Mouse (Mus musculus) brown adipose tissue, adult 24 weeks (tissue): Measurements from ENCODE around the gene Srsf10. TPM values are rescaled to one million over a fixed set of nuclear protein-coding genes. Genes with fewer than 3 reads are reported as not detected.

Experiments used
- H3K27ac ChIP-seq: fragments of 200-500 bp; replicated peaks from 2 replicates; pipeline ENCODE4 v1.5.1; 2012; ENCODE audit warnings: low read depth, mild to moderate bottlenecking, low read length
- H3K4me1 ChIP-seq: fragments of 200-500 bp; 2 replicates; pipeline ENCODE4 v1.6.1; 2012; ENCODE audit warnings: low read length, mixed read lengths; ENCODE audit not compliant: control insufficient read depth, insufficient read depth, insufficient read length
- H3K4me3 ChIP-seq: fragments of 200-500 bp; 2 replicates; pipeline ENCODE4 v1.5.1; 2012; ENCODE audit warnings: low read depth, mild to moderate bottlenecking, low read length, moderate library complexity; ENCODE audit not compliant: insufficient read depth
- polyA plus RNA-seq: library from polyadenylated mRNA; stranded (reverse); fragments of >200 nt; gene quantifications from 2 replicates; pipeline ENCODE4 v1.2.4, GENCODE M21; 2012; ENCODE audit not compliant: missing spikeins, insufficient read depth, insufficient read length

Gene Srsf10
- polyA plus RNA-seq, 1 experiment: 58.3 TPM

DNA sequence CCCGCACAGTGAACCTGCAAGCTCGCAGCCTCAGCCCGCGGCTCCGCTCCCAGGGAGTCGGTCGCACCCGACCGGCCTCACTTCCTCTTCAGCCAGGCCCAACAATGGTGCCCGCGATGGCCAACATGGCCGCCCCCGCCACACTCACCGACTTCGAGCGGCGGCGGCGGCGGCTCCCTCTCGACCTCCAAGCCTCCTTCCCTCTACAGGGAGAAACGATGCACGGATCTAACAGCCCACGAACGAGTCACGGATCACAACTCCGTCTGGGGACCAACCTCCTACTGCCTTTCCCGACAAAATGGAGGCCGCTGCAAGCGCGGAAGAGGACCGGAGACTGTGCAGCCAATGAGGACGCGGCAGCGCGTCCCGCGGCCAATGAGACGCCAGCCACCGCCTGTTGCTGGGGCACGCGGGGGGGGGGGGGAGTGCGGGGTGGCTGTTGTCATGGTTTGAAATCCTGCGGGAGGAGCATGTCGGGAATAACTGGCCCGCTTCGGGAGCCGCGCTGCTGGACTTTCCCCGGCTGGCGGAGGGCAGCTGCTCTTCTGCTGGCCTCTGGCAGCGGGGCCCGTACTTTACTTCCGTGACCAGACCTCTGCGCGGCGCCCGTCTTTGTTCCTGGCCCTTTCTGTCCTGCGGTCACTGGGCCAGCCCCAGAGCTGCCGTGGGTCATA is 18.1 kb downstream of the Srsf10 start, which contains the start of gene Pnrc2:
Gene Pnrc2, minus strand, starts transcription at position 325 of the 677 bp plus-strand sequence.
- H3K27ac ChIP-seq: peak within 1 kb of the TSS; percentile 99
- peak within 1 kb of the TSS; percentile 88 for H3K4me3 ChIP-seq
- peaks cover 28% of the 10 kb centered on the region for H3K4me1 ChIP-seq

DNA sequence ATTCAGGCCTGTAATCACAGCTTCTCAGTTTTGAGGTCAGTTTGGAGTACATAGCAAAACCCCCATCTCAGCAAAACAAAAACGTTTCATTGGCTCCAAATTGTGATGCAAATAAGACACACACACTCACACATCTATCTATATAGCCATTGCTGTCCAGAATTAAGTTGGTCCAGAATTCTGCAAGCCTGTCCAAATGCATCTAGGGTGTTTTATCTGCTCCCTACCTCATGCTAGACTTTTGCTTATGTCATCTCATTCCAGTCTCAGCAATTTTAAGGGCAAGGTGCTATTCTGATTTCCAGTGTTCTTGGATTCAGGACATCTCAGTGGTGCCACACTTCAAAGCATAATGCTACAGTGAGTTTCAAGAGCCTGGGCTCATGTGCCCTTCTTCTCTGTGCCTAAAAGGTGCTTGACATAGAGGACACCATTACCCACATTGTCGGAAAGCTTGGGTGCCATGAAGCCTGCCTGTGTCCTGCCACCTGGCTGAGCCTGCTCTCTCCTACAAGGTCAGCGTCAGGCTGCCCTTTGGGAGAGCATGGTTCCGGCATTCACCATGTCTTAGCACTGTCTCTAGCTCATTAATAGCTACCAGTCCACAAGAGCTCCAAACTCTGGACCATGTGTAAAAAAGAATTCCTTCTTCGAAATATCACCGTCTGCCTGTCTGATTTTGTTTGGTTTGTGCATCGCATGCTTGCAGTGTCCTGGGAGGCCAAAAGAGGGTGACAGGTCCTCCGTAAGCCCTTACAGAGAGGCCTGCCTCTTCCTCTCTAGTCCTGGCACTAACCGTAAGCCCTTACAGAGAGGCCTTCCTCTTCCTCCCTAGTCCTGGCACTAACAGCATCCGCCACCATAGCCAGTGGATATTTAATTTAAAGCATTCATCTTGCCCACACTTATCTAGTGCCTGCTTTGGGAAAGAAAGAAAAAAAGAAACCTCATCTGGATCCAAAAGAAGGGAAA is 19.3 kb downstream of the Srsf10 start:
- Histone ChIP-seq H3K4me1 (peaks cover 28% of the 10 kb centered on the region), H3K4me3 (peak overlapping the region; percentile 61; the same call in 1 of the 2 replicates), H3K27ac (peak overlapping the region; percentile 99)

DNA sequence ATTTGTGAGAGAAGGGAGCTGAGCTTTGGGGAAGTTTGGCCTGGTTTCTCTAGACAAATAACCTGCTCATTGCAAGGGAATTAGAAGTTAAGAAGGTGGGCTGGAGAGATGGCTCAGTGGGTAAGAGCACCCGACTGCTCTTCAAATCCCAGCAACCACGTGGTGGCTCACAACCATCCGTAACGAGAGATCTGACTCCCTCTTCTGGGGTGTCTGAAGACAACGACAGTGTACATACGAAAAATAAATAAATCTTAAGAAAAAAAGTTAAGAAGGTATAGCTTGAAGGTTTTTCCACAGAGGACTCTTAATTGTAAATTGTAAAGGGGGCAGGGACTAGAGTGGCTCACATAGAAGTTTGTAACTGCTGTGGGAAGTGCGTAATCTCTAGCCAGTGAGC is 20.0 kb downstream of the Srsf10 start:
- H3K4me1 ChIP-seq: peaks cover 26% of the 10 kb centered on the region
- peak overlapping the region; percentile 25; the same call in 1 of the 2 replicates for H3K4me3 ChIP-seq
- peak overlapping the region; percentile 99 for H3K27ac ChIP-seq

DNA sequence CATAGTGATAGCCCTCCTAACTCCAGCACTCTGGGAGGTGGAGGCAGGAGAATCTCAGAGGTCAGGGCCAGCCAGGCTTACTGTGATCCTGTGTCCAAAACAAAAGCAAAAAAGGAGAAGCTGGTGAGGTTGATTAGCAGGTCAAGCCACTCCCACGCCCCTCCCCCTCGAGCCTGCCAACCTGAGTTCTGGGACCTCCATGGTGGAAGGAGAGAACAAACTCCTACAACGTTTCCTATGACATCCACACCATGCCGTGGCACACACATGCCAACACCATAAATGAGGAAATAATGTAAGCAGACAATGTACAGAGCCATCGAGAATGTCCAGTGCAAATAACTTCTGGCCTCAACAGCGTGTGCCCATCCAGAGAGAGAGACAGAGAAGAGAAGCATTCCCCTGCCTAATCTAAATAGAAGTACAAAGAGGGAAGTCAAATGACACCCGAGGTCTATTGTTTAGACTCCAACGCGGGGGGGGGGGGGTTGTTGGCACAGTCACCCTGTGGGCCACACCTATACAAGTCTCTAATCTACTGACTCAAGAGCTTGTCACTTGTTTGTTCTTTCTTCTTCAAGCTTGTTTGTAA is 20.5 kb downstream of the Srsf10 start:
- H3K4me3 ChIP-seq: peak overlapping the region; percentile 25

DNA sequence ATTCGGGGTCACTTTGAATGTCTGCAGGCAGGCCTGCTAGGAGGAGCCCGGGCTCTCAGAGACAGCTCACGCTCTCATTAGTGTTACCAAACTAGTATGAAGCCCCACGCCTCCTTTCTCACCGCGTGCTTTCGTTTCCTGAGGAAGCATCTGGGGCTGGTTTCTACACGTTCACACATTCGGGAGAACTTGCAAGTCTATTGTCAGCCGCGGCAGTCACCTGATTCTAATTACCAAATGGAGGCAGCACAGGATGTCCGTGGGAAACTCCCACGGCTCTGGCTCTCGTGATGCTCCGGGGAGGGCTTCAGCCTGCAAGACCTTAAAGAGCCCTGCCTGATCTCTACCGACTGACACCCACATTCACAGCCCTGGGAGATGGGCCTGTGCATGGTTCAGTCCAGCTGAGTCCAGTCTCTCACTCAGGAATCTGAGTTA is 21.1 kb downstream of the Srsf10 start:
- Histone ChIP-seq H3K27ac (peak overlapping the region; percentile 99), H3K4me3 (peak overlapping the region; percentile 25), H3K4me1 (peaks cover 24% of the 10 kb centered on the region)

More for the DNA sequence above, 20.5 kb downstream of the Srsf10 start:
- peak overlapping the region; percentile 99 for H3K27ac ChIP-seq
- peaks cover 24% of the 10 kb centered on the region for H3K4me1 ChIP-seq

DNA sequence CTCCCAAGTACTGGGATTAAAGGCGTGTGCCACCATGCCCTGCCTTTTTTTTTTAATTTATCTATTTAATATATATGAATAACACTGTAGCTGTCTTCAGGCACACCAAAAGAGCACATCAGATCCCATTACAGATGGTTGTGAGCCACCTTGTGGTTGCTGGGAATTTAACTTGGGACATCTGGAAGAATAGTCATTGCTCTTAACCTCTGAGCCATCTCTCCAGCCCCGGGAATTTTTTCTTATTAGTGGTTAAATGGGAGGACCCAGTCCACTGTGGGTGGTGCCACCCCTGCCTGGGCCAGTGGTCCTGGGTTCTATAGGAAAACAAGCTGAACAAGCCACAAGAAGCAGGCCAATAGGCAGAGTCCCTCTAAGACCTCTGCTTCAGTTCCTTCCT is 22.2 kb downstream of the Srsf10 start:
- no peak overlapping the region for H3K4me3 ChIP-seq
- H3K27ac ChIP-seq: peak overlapping the region; percentile 50
- H3K4me1 ChIP-seq: peaks cover 20% of the 10 kb centered on the region

DNA sequence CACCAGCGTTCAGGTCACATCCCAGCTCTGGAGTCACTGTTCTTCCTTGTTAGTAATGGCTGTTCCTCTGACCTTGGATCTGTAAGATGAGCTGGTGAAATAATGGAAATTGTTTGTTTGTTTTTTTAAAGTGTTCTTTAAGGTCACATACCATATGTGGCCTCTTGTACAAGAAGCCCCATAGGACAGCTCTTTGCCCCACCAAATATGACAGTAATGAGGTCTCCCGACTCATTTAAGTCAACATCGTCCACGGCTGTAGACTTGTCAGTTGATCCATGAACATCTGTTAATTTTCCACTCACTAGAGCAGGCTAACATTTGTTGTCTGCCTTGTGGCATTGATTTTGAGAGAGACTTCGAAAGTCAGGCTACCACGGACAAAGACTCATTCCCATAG is 23.5 kb downstream of the Srsf10 start:
- Histone ChIP-seq H3K4me3 (no peak overlapping the region), H3K4me1 (peaks cover 30% of the 10 kb centered on the region), H3K27ac (no peak overlapping the region)

DNA sequence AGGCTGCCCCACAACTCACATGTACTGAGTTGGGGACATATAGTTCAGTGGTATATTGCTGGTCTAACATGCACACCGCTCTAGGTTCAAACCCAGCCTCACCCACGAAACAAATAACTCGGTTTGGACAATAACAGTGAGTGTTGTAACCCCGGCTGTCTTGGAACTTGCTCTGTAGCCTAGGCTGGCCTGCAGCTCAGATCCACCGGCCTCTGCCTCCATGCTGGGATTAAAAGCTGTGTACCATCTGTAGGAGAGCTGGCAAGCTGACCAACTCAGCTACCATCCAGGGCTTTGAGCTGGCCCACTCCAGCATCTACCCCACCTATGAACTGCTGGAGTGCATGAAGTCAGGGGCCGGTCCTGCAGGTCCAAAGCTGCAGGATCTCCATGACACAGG is 24.5 kb downstream of the Srsf10 start:
- no peak overlapping the region for H3K4me3 ChIP-seq
- peaks cover 28% of the 10 kb centered on the region for H3K4me1 ChIP-seq
- no peak overlapping the region for H3K27ac ChIP-seq

DNA sequence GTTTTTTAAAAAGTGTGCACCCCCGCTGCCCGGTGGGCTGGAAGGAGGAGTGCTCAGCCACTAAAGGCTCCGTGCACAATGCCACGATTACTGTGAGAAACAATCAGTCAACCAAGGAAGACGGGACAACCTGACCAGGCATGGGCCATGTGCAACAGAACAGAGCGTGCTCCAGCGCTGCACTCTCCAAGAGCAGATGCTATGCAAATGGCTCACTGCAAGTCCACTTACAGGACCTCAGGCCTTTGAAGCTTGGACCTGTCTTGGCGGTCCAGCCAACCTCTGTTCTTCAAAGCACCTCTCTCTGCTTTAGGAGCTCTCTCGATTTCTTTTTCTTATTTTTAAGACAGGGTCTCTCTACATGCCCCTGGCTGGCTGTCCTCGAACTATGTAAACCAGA is 25.0 kb downstream of the Srsf10 start:
- Histone ChIP-seq H3K27ac (no peak overlapping the region), H3K4me1 (peaks cover 29% of the 10 kb centered on the region), H3K4me3 (no peak overlapping the region)

DNA sequence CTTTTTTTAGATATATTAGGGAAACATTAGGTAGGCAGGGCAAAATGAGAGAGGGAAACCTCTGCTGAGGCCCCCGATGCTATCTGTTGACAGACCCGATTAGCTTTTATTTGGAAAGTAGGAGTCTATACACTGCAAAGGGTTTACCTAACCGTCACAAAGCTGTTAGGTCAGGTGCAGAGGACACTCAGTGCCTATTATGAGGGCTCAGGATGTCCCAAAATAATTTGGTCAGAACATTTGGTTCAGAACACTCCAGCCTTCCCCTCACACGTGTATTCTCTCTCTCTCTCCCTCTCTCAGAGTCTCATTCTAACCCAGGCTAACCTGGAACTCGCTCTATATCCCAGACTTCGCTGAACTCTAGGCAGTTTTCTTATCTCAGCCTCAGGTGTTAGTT is 26.5 kb downstream of the Srsf10 start:
- peaks cover 24% of the 10 kb centered on the region for H3K4me1 ChIP-seq
- no peak overlapping the region for H3K27ac ChIP-seq
- H3K4me3 ChIP-seq: no peak overlapping the region

DNA sequence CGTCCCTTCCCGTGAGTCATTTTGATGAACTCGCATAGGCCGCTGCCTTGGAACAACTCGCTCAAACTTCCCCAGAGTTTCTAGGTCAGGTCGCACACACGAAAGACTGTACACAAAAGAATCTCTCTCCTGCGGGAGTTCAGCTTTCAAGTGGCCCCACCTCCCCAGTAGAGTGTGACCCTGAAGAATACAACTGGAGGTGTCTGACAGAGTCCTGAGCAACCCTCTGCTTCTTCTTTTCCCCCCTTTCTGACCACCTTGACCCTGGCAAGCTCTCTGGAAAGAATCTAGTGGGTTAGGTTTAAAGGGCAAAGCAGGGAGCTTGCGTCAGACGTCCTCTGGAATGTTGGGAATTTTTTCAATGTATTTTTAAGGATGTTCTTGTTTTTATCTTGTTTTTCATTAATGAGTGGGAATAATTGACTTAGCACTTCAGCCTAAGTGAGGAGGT is 27.9 kb downstream of the Srsf10 start:
- no peak overlapping the region for H3K4me3 ChIP-seq
- peaks cover 23% of the 10 kb centered on the region for H3K4me1 ChIP-seq
- H3K27ac ChIP-seq: peak overlapping the region; percentile 91

DNA sequence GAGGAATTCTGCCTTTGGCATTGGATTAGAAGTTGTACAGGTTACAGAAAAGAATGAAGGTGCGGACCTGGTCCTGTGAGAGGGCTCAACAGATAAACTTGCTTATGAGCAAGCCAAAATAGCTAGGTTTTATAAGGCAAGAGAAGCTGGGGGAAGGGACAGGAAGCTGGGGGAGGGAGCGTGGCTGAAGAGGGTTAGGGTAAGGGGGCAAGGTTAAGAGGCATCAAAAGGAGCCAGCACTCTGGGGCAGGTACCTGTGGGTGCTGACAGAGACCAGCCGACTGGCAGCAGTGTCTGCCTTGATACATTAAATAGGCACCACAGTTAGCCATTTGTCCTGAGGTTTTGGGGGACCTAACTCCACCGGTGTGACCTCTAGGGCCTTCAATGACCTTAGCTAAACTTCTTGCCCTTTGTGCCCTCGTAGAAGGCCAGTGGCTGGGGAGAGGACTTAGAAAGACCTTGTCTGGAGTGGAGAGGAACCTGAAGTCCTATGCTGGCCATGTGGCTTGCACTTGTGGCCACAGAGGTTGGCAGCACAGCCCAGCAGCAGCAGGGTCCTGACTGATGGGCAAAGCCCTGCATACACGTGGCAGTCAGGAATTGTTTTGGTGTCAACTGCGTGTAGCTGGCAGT is 28.5 kb downstream of the Srsf10 start:
- Histone ChIP-seq H3K4me3 (no peak overlapping the region), H3K4me1 (peaks cover 23% of the 10 kb centered on the region), H3K27ac (peak overlapping the region; percentile 91)

DNA sequence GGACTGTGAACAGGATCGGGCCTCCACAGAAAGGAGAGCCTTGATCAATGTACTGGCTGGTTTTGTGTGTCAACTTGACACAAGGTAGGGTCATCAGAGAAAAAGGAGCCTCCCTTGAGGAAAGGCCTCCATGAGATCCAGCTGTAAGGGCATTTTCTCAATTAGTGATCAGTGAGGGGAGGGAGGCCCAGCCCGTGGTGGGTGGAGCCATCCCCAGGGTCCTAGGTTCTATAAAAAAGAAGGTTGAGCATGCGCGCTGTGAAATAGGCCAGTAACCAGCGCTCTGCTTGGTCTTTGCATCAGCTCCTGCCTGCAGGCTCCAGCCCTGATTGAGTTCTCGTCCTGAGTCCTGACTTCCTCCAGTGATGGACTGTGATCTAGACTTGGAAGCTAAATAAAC is 29.0 kb downstream of the Srsf10 start:
- H3K4me3 ChIP-seq: no peak overlapping the region
- peaks cover 23% of the 10 kb centered on the region for H3K4me1 ChIP-seq
- H3K27ac ChIP-seq: peak overlapping the region; percentile 91

DNA sequence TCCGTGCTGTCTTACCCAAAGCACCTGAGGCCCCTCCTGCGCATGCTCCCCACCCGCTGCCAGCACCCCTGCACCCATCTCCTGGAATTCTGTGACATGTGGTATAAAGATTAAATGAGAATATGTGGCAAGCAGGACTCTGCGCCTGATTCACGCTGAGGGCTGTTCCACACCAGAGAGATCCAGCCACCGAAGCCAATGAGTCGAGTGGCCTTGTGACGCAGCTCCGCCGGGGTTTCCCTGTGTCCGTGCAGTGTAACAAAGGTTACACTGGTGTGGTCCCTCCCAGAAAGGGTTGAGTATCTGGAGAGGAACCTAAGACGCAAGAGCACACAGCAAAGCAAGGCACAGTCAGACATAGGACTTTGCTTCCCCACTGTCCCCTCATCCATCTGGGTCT is 30.1 kb downstream of the Srsf10 start:
- Histone ChIP-seq H3K4me1 (peaks cover 23% of the 10 kb centered on the region), H3K4me3 (peak overlapping the region; percentile 4; the same call in 1 of the 2 replicates), H3K27ac (peak overlapping the region; percentile 93)
